Comparison of ENCODE assay signal across 15 mouse cellular contexts in genomic region chr15:78643633-78644032, GRCm38 (mm10).
"Had no signal": no experiment of that assay in that cellular context is flagged by ENCODE, and none has a peak within 500 bp of the region (broad histone marks: within the 10 kb centered on the region; RNA-seq: fewer than 3 reads in every experiment).

No protein-coding gene starts in this region.

- H3K27ac ChIP-seq: limb, embryonic 15.5 days; liver, embryonic 12.5 days; macrophage; midbrain, embryonic 15.5 days; stomach, postnatal 0 days had no signal

- H3K9ac ChIP-seq: limb, embryonic 15.5 days; liver, embryonic 12.5 days; lung, embryonic 14.5 days; midbrain, embryonic 15.5 days had no signal

- H3K4me1 ChIP-seq: limb, embryonic 15.5 days; liver, embryonic 12.5 days had no signal

- H3K4me3 ChIP-seq: limb, embryonic 15.5 days; liver, embryonic 12.5 days; megakaryocyte, embryonic 14.5 days; midbrain, embryonic 15.5 days had no signal

- H3K4me2 ChIP-seq: limb, embryonic 15.5 days; liver, embryonic 12.5 days; lung, embryonic 14.5 days; midbrain, embryonic 15.5 days had no signal

- H3K9me3 ChIP-seq: limb, embryonic 15.5 days; liver, embryonic 12.5 days; megakaryocyte, embryonic 14.5 days; midbrain, embryonic 15.5 days had no signal

- H3K36me3 ChIP-seq: limb, embryonic 15.5 days; liver, embryonic 12.5 days; midbrain, embryonic 15.5 days had no signal

- ATAC-seq: intestine, postnatal 0 days; liver, embryonic 12.5 days; midbrain, embryonic 15.5 days had no signal

- H3K27me3 ChIP-seq: midbrain, embryonic 15.5 days had no signal

- DNase-seq: kidney, adult 8-10 months; kidney, postnatal 36 days; layer of hippocampus, adult 9-11 months; layer of hippocampus, postnatal 36 days; lung, embryonic 14.5 days; lung, postnatal 10 days; thymus, adult 2 months; thymus, postnatal 25 days had no signal
